Mouse (Mus musculus) common myeloid progenitor, adult 5-6 weeks (primary cell): ENCODE data around the gene Kbtbd6. TPM values are rescaled to one million over a fixed set of nuclear protein-coding genes. Genes with fewer than 3 reads are reported as not detected.

Source experiments
- ATAC-seq: replicated peaks from 2 replicates; pipeline ENCODE4 v1.8.0; 2016; ENCODE audit warnings: low read depth, mild to moderate bottlenecking, moderate TSS enrichment, inconsistent platforms; ENCODE audit not compliant: poor library complexity, severe bottlenecking
- total RNA-seq: library from RNA; stranded (forward); fragments of 200-1000, 187-1606 nt; gene quantifications from 2 replicates; pipeline ENCODE4 v1.2.3, GENCODE M21; 2017

The Kbtbd6 gene
- total RNA-seq, 1 experiment from 2014 or later, result 7.1 TPM

GRCm38 (mm10) chr14:79480624-79481338, 29.1 kb downstream of the Kbtbd6 start, which contains the start of gene Elf1:
Gene Elf1, plus strand, starts transcription at chr14:79481194.
- peak; percentile 48 for ATAC-seq

- peak; percentile 66 for ATAC-seq
These were observed 29.9 kb downstream of the Kbtbd6 start, which contains the start of gene Wbp4 for GRCm38 (mm10) chr14:79481339-79482151. Gene Wbp4, minus strand, starts transcription at chr14:79481520.

GRCm38 (mm10) chr14:79482251-79482661, 30.6 kb downstream of the Kbtbd6 start:
- ATAC-seq, result no peak

- no peak for ATAC-seq
These were observed 31.2 kb downstream of the Kbtbd6 start for GRCm38 (mm10) chr14:79482747-79483355.

- no peak for ATAC-seq
These were observed 32.0 kb downstream of the Kbtbd6 start for GRCm38 (mm10) chr14:79483611-79484120.

- ATAC-seq, result peak; percentile 23
These were observed 35.0 kb downstream of the Kbtbd6 start for GRCm38 (mm10) chr14:79486617-79486992.

GRCm38 (mm10) chr14:79486993-79487731, 35.5 kb downstream of the Kbtbd6 start:
- ATAC-seq, result peak; percentile 64

- no peak for ATAC-seq
These were observed 36.9 kb downstream of the Kbtbd6 start for GRCm38 (mm10) chr14:79488531-79488930.

GRCm38 (mm10) chr14:79489150-79489549, 37.5 kb downstream of the Kbtbd6 start:
- ATAC-seq, result no peak

- ATAC-seq, result no peak
These were observed 38.6 kb downstream of the Kbtbd6 start for GRCm38 (mm10) chr14:79490246-79490645.

GRCm38 (mm10) chr14:79494349-79494748, 42.7 kb downstream of the Kbtbd6 start:
- no peak for ATAC-seq

GRCm38 (mm10) chr14:79499326-79499725, 47.7 kb downstream of the Kbtbd6 start:
- peak; percentile 65 for ATAC-seq

- ATAC-seq, result 0 out of 2 replicates have a peak, but pooled peaks have one; percentile 7
These were observed 49.1 kb downstream of the Kbtbd6 start for GRCm38 (mm10) chr14:79500756-79501155.

GRCm38 (mm10) chr14:79503371-79504075, 51.9 kb downstream of the Kbtbd6 start:
- ATAC-seq, result 0 out of 2 replicates have a peak, but pooled peaks have one; percentile 20

Other genes starting within 250 kb of the Kbtbd6 start
- gene Zfp957, start 204.5 kb upstream of the Kbtbd6 start, total RNA-seq, result not detected in 2 replicates
- 23.2 and 35.5 TPM in 2 replicates for gene Rgcc, start 150.2 kb upstream of the Kbtbd6 start, total RNA-seq
- gene Naa16, start 61.1 kb upstream of the Kbtbd6 start, total RNA-seq, result 30.6 and 71.9 TPM in 2 replicates
- 19.4 and 27.9 TPM in 2 replicates for gene Mtrf1, start 54.1 kb upstream of the Kbtbd6 start, total RNA-seq
- gene Kbtbd7, start 25.3 kb upstream of the Kbtbd6 start, total RNA-seq, result 13.9 and 15.3 TPM in 2 replicates
- gene Elf1, start 29.4 kb downstream of the Kbtbd6 start, total RNA-seq, result 270 and 285 TPM in 2 replicates
- gene Wbp4, start 29.7 kb downstream of the Kbtbd6 start, total RNA-seq, result 81.4 and 84.9 TPM in 2 replicates
- 102 and 171 TPM in 2 replicates for gene Sugt1, start 135.9 kb downstream of the Kbtbd6 start, total RNA-seq
- gene Cnmd, start 210.3 kb downstream of the Kbtbd6 start, total RNA-seq, result not detected in 2 replicates